Mouse (Mus musculus): ENCODE data around the gene Adora2a.

DNA sequence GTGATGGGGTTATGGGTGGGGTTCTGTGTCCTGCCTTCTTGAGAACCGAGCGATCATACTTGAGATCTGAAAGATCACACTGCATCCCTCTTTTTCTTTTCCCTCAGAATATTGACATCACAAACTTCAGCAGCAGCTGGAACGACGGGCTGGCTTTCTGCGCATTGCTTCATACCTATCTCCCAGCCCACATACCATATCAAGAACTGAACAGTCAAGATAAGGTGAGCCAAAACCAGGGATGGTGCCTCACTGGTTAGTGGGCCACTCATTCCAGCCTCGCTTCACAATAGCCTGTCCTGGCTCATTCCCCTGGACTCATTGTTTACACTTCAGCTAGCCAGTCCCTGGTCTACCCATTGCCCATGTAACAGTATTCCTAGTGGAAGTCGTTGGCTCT is 9.5 kb upstream of the Adora2a start:
- TF ChIP-seq GATA1 (IDR thresholded peaks at IDR 0.05; ENCODE audit: borderline replicate concordance, low read length) (no peak), FLI1 (IDR thresholded peaks at IDR 0.05; ENCODE audit: low read length) (no peak)
